Mouse (Mus musculus): ENCODE measurements around the gene Gxylt1.
"Not testable (repeated sequence)": the region's sequence is repeated elsewhere in the genome, so short reads cannot be mapped to it uniquely, and the experiment has no call there.

Gene Gxylt1

DNA sequence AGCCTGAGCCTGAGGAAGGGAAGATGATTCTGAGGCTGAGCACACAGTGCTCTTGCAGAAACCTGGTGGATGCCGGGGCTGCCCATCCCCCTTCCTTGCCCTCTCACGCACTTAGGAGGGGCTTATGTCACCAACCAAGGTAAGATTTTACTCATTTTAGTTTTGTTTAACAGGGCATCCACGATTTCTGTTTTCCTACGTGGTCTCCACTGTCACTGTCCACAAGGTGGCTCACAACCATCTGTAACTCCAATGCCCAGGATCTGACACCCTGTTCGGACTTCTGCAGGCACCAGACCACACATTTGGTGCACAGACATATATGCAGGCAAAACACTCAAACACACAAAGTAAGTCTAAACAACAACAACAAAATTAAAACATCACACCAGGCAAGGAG, 12.2 kb downstream of the Gxylt1 start:
- DNase-seq = no peak

DNA sequence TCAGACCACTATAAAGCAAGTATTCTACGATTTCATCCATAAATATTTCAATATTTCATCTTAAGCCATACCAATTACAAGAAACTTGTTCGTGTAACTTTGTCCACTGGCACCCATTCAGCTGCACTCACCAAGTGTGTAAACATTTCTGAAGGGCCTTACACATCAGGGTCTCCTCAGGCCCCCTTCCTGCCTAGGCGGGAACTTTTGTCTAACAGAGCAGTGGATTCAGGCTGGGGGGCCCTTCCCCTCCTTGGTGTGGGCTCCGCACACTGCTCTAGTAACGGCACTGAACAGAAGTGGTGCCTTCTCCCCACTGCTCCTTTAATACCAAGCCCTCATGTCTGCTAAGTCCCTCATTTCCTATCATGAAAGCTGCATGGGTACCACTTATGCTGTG, 12.7 kb downstream of the Gxylt1 start:
- no peak for DNase-seq

DNA sequence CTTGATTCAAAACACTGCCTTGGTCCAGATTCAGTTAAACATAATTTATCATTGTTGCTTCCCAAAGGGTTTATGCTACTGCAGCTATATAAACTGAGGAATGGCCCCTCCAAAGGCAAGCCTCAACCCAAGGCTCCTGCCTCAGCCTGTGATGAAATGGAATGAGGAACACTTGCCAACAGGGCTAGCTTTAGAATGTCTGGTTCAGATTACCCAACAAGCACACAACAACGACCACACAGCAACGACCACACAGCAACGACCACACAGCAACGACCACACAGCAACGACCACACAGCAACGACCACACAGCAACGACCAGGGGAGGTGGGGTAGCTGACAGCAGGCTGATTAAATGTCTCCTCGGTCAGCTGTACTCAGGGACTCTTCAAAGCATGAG, 15.0 kb downstream of the Gxylt1 start:
- no peak for DNase-seq

DNA sequence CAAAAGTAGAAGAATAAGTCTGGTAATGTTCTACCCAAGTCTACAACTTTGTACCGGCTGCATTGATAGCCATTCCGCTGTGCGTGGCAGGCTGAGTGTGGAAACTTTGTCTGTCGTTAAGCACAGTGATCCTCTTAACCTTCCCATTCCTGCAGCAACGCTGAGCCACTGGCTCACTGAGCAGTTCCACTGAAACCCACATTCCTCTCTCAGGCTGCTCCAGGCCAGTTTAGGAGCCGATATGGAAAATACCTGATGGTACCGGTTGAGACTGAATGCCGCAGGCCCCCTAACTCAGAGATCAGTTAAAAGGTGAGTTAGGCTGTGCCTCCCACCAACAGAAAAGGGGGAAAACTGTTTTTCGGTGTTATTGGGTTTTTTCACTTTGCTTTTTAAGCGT, 19.7 kb downstream of the Gxylt1 start:
- peak; percentile 23 for DNase-seq

DNA sequence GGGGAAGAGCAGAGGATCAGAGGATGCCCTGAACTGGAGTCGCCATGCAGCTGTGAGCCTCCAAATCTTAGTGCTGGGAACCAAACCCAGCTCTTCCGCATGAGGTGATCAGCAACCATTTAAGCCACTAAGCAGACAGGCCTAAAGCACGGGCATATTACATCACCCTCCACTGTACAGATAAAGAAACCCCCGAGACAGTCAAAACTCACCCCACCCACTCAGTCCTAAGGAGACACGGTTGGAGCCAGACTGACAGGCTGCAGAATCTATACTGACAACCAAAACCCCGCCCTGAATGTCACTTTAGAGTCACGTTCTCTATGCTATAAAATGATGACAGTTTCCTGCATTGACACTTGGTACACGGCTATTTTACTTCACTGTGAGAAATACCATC, 21.8 kb downstream of the Gxylt1 start:
- no peak for DNase-seq

- no peak for DNase-seq
These were observed 22.6 kb downstream of the Gxylt1 start for GRCm38 (mm10) chr15:93252396-93252795.

GRCm38 (mm10) chr15:93251553-93252250, 23.3 kb downstream of the Gxylt1 start:
- DNase-seq = peak; percentile 39

DNA sequence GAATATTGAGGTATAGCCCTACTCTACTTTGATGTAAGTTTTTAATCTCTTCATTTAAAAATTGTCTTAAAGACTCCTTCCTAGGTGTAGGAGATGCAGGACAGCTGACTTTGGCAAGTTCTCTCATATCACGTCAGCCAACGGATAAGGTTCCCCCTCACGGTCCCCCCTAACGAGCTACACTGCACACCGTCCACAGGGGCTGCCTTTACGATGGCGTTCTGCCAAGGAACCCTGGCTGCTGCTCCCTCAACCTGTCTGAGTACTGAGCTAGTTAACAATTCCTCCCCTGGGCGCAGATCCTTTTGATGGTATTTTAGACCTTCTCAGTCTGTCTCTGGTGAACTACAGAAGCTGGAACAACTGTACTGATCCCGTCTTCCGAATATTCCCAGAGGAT, 31.8 kb downstream of the Gxylt1 start:
- no peak for DNase-seq

GRCm38 (mm10) chr15:93236456-93236855, 38.5 kb downstream of the Gxylt1 start:
- DNase-seq = not testable (repeated sequence)

DNA sequence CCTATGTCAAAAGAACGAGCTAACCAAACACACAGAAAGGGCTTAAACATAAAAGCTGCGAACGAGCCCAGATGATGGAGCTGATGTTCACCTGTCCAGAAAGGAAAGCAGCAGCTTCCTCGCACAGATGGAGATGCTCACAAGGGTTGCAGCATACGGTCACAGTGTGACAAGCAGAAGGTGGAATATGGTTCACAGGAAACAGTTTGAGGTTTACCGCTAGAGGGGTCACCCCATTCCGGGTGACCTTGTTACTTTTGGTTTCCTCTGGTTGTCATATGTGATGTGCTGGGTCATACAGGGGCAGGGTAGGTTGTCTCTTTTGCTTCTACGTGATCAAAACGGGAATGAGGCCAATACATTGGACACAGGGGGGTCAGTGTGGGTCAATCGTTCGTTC, 46.0 kb downstream of the Gxylt1 start:
- no peak for DNase-seq

DNA sequence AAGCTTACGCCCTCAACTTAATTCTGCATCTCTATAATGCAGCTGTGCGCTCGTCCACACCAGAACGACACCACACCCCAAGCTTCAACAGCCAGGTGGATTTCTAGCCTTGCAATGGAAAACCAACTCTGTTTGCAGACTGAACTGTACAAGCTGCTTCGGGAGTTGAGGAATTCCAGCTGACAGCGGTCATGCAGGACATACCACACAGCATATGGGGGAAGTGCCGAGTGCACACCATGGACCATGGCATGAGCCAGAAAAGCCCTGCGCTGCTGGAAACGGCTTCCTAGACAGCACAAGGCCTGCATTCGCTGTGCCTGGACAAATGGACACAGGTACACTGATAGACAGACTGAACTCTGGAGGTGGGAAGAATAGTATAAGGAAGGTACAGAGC, 46.6 kb downstream of the Gxylt1 start:
- DNase-seq = no peak

- peak; percentile 41 for DNase-seq
These were observed 47.3 kb downstream of the Gxylt1 start for GRCm38 (mm10) chr15:93227764-93228079.

DNA sequence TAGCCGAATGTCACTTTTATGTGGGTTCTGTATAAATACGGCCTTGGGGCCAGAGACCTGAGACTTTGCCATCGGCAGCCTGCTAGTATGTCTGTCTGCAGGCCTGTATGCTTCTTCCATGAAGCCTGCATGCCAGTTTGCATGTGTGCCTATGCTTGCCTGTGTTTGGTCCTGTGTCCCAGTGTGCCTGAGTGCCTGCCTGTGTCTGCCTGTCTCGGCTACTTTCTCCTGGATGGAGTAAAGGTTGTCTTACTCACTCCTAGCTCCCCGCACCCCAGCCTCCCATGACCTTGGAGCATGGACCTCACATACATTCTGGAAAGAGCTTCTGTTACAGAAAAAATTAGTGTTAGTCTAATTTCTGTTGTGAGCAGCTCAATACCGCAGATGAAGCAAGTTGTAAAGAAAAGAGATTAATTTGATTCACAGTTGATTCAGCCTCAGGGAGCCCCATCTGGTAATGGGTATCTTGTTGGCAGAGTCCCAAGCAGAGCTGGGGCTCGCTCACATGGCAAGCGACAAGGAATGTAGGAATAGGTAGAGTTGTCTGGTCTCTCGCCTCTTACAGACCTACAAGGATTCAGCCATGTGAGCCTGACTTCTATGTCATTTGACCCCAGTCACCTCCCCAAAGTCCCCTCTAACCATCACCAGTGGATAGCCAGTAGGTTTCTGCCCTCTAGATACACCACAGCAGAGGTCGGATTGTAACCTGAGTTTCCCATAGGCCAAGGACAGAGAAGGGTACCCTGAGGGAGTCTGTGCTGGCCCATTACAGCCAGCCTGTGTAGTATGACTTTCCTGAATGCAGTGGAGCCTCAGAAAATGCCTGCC, 47.8 kb downstream of the Gxylt1 start:
- no peak for DNase-seq

DNA sequence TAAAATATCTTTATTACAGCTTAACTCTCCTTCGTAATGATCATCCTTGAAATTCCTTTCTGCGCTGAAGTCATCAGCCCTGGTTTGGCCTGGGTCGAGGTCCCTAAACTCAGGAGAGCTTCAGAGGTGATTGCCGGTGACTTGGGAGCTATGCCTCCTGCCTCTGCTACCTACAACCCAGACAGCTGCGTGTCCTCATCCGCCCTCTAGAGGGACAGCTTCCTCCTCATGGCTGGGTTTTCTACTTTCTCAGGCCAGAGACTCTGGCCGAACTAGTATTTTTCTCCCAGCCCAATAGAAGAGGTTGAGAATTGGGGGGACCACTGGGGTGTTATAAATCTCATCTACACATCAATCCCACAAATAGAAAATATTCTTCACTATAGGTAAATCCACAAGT, 52.5 kb downstream of the Gxylt1 start:
- no peak for DNase-seq

- no peak for DNase-seq
These were observed 62.4 kb downstream of the Gxylt1 start for GRCm38 (mm10) chr15:93212617-93213016.

DNA sequence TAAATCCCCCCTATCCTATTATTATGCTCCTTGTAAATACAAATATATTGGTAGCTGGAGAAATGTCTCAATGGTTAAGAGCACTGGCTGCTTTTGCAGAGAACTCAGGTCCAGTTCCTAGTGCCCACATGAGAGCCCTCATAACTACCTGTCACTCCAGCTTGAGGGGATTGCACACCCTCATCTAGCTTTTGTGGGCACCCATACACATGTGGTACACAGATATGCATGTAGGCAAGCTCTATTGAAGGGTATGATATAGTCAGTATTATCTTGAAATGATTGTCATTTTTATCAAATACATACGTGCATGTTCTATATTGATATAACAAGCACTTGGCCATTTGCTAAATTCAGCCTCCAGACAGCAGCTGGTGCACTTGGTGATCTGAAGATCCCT, 70.1 kb downstream of the Gxylt1 start:
- no peak for DNase-seq

- no peak for DNase-seq
These were observed 73.0 kb downstream of the Gxylt1 start for GRCm38 (mm10) chr15:93201956-93202355.

GRCm38 (mm10) chr15:93191387-93192145, 83.4 kb downstream of the Gxylt1 start:
- DNase-seq = no peak
